ENCODE assay signal across 13 mouse cellular contexts in the genomic region with DNA sequence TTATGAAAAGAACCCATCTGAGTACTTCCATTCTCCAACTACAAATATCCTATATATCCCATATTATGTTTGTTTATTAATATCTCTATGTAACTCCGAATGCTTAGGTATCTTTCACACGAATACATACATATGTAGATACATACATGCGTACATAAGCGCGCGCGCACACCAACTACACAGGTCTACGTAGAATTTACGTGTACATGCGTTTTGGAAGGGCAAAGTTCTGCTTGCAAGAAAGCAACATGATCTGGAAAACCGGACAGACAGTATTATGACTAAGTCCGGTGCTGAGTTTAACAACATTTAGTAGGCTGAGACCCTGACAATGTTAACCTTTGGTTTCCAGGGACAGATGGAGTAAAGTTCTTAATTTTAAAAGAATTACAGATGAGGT. TPM values are rescaled to one million over a fixed set of nuclear protein-coding genes. Genes with fewer than 3 reads are reported as not detected.
DNase-seq lines count a peak whose midpoint lies in the region; ATAC-seq lines count a peak whose summit lies in the region.
"Had no signal": no experiment of that assay in that cellular context is flagged by ENCODE, and none has a peak within 500 bp of the region (broad histone marks: within the 10 kb centered on the region; RNA-seq: fewer than 3 reads in every experiment).

No protein-coding gene starts in this region.

- WGBS in heart, embryonic 11.5 days (ENCODE audit: insufficient replicate concordance): 2% methylated on average over 12 of the region's 12 CpGs
- WGBS in embryonic facial prominence, embryonic 11.5 days: 2% methylated on average over 12 of the region's 12 CpGs
- 2% methylated on average over 12 of the region's 12 CpGs for WGBS in midbrain, embryonic 15.5 days

- H3K4me3 ChIP-seq in heart, embryonic 11.5 days (ENCODE audit: low read depth, low read length): 0 out of 2 replicates have a peak overlapping the region, but pooled peaks have one; percentile 14
- H3K4me3 ChIP-seq in embryonic facial prominence, embryonic 11.5 days (ENCODE audit: low read depth, low read length): no peak overlapping the region
- peak overlapping the region; percentile 14 for H3K4me3 ChIP-seq in midbrain, embryonic 15.5 days

- no peak for ATAC-seq in heart, embryonic 11.5 days (replicated peaks; ENCODE audit: insufficient number of reproducible peaks, low FRiP score, low TSS enrichment)
- ATAC-seq in embryonic facial prominence, embryonic 11.5 days (replicated peaks; ENCODE audit: insufficient number of reproducible peaks, low FRiP score, low TSS enrichment, low read depth): no peak
- no peak for ATAC-seq in midbrain, embryonic 15.5 days (replicated peaks)

- H3K4me2 ChIP-seq in heart, embryonic 11.5 days: peak overlapping the region; percentile 48
- H3K4me2 ChIP-seq in embryonic facial prominence, embryonic 11.5 days (ENCODE audit: low read depth, low read length): no peak overlapping the region
- H3K4me2 ChIP-seq in midbrain, embryonic 15.5 days: peak overlapping the region; percentile 100

- no peaks in the 10 kb centered on the region for H3K36me3 ChIP-seq in heart, embryonic 11.5 days (ENCODE audit: control insufficient read depth, insufficient read depth, low read length)
- H3K36me3 ChIP-seq in embryonic facial prominence, embryonic 11.5 days (replicated peaks; ENCODE audit: control insufficient read depth, insufficient read depth, low read depth, low read length): no peaks in the 10 kb centered on the region
- H3K36me3 ChIP-seq in midbrain, embryonic 15.5 days (replicated peaks): no peaks in the 10 kb centered on the region
- H3K36me3 ChIP-seq: liver, embryonic 15.5 days had no signal

- H3K4me1 ChIP-seq in heart, embryonic 11.5 days (ENCODE audit: control insufficient read depth, insufficient read depth, low read length): peaks cover 2% of the 10 kb centered on the region
- H3K4me1 ChIP-seq in embryonic facial prominence, embryonic 11.5 days (ENCODE audit: control insufficient read depth, insufficient read depth, low read length): no peaks in the 10 kb centered on the region
- peaks cover 18% of the 10 kb centered on the region for H3K4me1 ChIP-seq in midbrain, embryonic 15.5 days
- H3K4me1 ChIP-seq: liver, embryonic 15.5 days had no signal

- no peak for DNase-seq in heart, adult 9 months (ENCODE audit: low spot score in 2 of 2)
- peak; percentile 3 for DNase-seq in ES-CJ7 (ENCODE audit: low read depth, low spot score)
- peak; percentile 40 for DNase-seq in embryonic facial prominence, embryonic 11.5 days (ENCODE audit: low spot score)
- DNase-seq in kidney, postnatal 4 days: no peak
- DNase-seq in spleen, postnatal 36 days (ENCODE audit: low spot score in 2 of 2): no peak
- no peak for DNase-seq in urinary bladder, adult 2 months (ENCODE audit: low spot score)
- DNase-seq: adrenal gland, adult 8-10 months; heart, adult 11 months; thymus, adult 2 months had no signal

- no peak overlapping the region for H3K27ac ChIP-seq in heart, embryonic 11.5 days (ENCODE audit: low read depth, low read length)
- no peak overlapping the region for H3K27ac ChIP-seq in embryonic facial prominence, embryonic 11.5 days (replicated peaks; ENCODE audit: low read depth, low read length)
- no peak overlapping the region for H3K27ac ChIP-seq in midbrain, embryonic 15.5 days
- H3K27ac ChIP-seq: liver, embryonic 15.5 days had no signal

- H3K9ac ChIP-seq in heart, embryonic 11.5 days (ENCODE audit: low read depth, low read length): no peak overlapping the region
- no peak overlapping the region for H3K9ac ChIP-seq in embryonic facial prominence, embryonic 11.5 days (replicated peaks; ENCODE audit: low read length)
- no peak overlapping the region for H3K9ac ChIP-seq in midbrain, embryonic 15.5 days
- H3K9ac ChIP-seq: liver, embryonic 15.5 days had no signal

- H3K9me3 ChIP-seq in heart, embryonic 11.5 days (replicated peaks; ENCODE audit: control insufficient read depth, low read length): no peaks in the 10 kb centered on the region
- no peaks in the 10 kb centered on the region for H3K9me3 ChIP-seq in embryonic facial prominence, embryonic 11.5 days (replicated peaks; ENCODE audit: control insufficient read depth, low read length)
- H3K9me3 ChIP-seq in midbrain, embryonic 15.5 days: no peaks in the 10 kb centered on the region
- H3K9me3 ChIP-seq: liver, embryonic 15.5 days had no signal

- H3K27me3 ChIP-seq in heart, embryonic 11.5 days (ENCODE audit: control insufficient read depth, insufficient read depth, low read length): peaks cover 31% of the 10 kb centered on the region
- peaks cover 21% of the 10 kb centered on the region for H3K27me3 ChIP-seq in embryonic facial prominence, embryonic 11.5 days (ENCODE audit: control insufficient read depth, insufficient read depth, low read length)
- H3K27me3 ChIP-seq in midbrain, embryonic 15.5 days (replicated peaks): peaks cover 40% of the 10 kb centered on the region

RNA-seq across cellular contexts. Expression of a gene that starts 1.2 kb away (rescaled TPM):
- 1.4 and 1.8 TPM in 2 replicates for polyA plus RNA-seq in heart, embryonic 11.5 days (2014; fragmentation: Nextera tagmentation; extraction: Ambion mirVana)
- 1.0 and 2.2 TPM in 2 replicates for polyA plus RNA-seq in embryonic facial prominence, embryonic 11.5 days (2014; fragmentation: Nextera tagmentation; extraction: Ambion mirVana)
- 0.96 and 2.0 TPM in 2 replicates for polyA plus RNA-seq in midbrain, embryonic 15.5 days (2015; fragmentation: Nextera tagmentation; extraction: Ambion mirVana)
- 0.09 TPM in 1 of 2 replicates, not detected in the other for polyA plus RNA-seq in urinary bladder, adult 2 months (2012; rRNA removed)
- polyA plus RNA-seq: spleen, adult 2 months; thymus, adult 2 months had no signal

Comparison
In these comparisons a context has a peak if more than half of its experiments do, and no peak if none do; other contexts are left out.
1. DNase-seq: peak in ES-CJ7 (single experiment) and embryonic facial prominence, embryonic 11.5 days (single experiment); none in heart, adult 9 months (0 of 2), kidney, postnatal 4 days (0 of 2), spleen, postnatal 36 days (0 of 2) and urinary bladder, adult 2 months (single experiment).